Mouse (Mus musculus) brain, embryonic 14.5 days (tissue): Measurements from ENCODE around the gene Crtc3.

ENCODE experiments used
- CTCF ChIP-seq: fragments of 200-500 bp; IDR thresholded peaks from 2 replicates; pipeline ENCODE4 v1.5.1; 2012; ENCODE audit warnings: inconsistent platforms, mild to moderate bottlenecking, moderate library complexity, borderline replicate concordance; ENCODE audit not compliant: insufficient read depth, insufficient read length; ENCODE audit errors: extremely low read depth
- POLR2A ChIP-seq: fragments of 200-500 bp; IDR thresholded peaks from 2 replicates; pipeline ENCODE4 v1.6.1; 2012; ENCODE audit warnings: mild to moderate bottlenecking, inconsistent platforms, borderline replicate concordance; ENCODE audit not compliant: poor library complexity, insufficient read depth, insufficient read length, severe bottlenecking; ENCODE audit errors: extremely low read depth

DNA sequence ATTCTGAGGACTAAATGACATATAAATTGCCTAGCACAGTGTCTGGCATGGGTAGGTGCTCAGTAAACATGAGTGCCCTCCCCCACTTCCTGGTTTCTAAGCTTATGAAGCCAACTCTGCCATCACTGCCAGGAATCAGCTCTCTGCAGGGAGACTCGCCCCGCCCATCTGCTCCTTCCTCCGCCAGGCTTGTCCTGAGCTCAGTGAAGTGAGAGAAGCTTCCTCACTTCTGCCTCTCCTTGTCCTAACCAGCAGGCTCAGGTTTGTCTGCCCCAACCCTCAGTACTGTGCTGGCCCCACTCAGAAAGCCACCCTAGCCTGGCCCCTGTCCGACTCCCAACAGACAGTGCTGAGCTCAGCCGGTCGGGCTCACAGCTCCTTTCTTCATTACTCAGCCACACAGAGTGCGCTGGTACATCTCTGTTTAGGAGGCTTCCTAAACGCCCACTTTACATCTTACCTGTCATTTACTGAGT, 59.9 kb downstream of the Crtc3 start:
- TF ChIP-seq POLR2A: no peak
- TF ChIP-seq CTCF: no peak
